Mouse (Mus musculus) liver, embryonic 14.5 days (tissue): ENCODE results near the gene A4gnt. TPM values are rescaled to one million over a fixed set of nuclear protein-coding genes. Genes with fewer than 3 reads are reported as not detected.

ENCODE experiments used
- ATAC-seq: fragments of 200-750 bp; cut with Nextera tagmentation; 2 replicates; pipeline ENCODE4 v1.8.0; 2017; ENCODE audit warnings: moderate number of reproducible peaks, mild to moderate bottlenecking, moderate library complexity; ENCODE audit not compliant: insufficient read depth
- DNase-seq, 3 experiments: peaks; one replicate each; pipeline ENCODE4 v3.0.0-alpha.2; 2012 to 2013; ENCODE audit warnings: low read depth in 3 of 3, low spot score in 3 of 3
- H3K27ac ChIP-seq: fragments of 300-500 bp; sonication (generic); 2 replicates; pipeline ENCODE4 v1.5.1; 2014; ENCODE audit warnings: moderate library complexity, mild to moderate bottlenecking, control low read depth, inconsistent platforms
- H3K27me3 ChIP-seq: fragments of 300-500 bp; sonication (generic); 2 replicates; pipeline ENCODE4 v1.6.1; 2014; ENCODE audit warnings: mild to moderate bottlenecking, low read length, moderate library complexity; ENCODE audit not compliant: control insufficient read depth, insufficient read depth
- H3K36me3 ChIP-seq: fragments of 300-500 bp; sonication (generic); replicated peaks from 2 replicates; pipeline ENCODE4 v1.6.1; 2014; ENCODE audit warnings: low read depth; ENCODE audit not compliant: control insufficient read depth, insufficient read depth
- H3K4me1 ChIP-seq, 2 experiments: fragments of 200-500 bp in 1 of 2; fragments of 300-500 bp in 1 of 2; sonication (generic) in 1 of 2; replicated peaks; 2 replicates each; pipeline ENCODE4 v1.6.1; 2012 to 2014; ENCODE audit warnings: antibody characterized with exemption in 1 of 2, inconsistent platforms in 1 of 2, low read length in 1 of 2; ENCODE audit not compliant: control insufficient read depth in 2 of 2, insufficient read depth in 2 of 2
- H3K4me2 ChIP-seq: fragments of 300-500 bp; sonication (generic); 2 replicates; pipeline ENCODE4 v1.6.1; 2014; ENCODE audit warnings: low read depth, mild to moderate bottlenecking, control low read depth, moderate library complexity
- H3K4me3 ChIP-seq, 2 experiments: fragments of 200-500 bp in 1 of 2; fragments of 300-500 bp in 1 of 2; sonication (generic) in 1 of 2; 2 replicates each; pipeline ENCODE4 v1.5.1; 2012 to 2014; ENCODE audit warnings: low read depth in 2 of 2, low read length in 2 of 2, mild to moderate bottlenecking in 2 of 2, control low read depth in 1 of 2, inconsistent platforms in 1 of 2, moderate library complexity in 1 of 2; ENCODE audit not compliant: insufficient read depth in 1 of 2
- H3K9ac ChIP-seq: fragments of 300-500 bp; sonication (generic); replicated peaks from 2 replicates; pipeline ENCODE4 v1.6.1; 2014; ENCODE audit warnings: mild to moderate bottlenecking, control low read depth, moderate library complexity
- H3K9me3 ChIP-seq: fragments of 300-500 bp; sonication (generic); 2 replicates; pipeline ENCODE4 v1.6.1; 2016; ENCODE audit warnings: low read length, mixed read lengths; ENCODE audit not compliant: control insufficient read depth
- CTCF ChIP-seq: IDR thresholded peaks from 2 replicates; pipeline ENCODE4 v1.5.1; 2016; ENCODE audit warnings: antibody characterized with exemption, low read depth, control low read depth
- EP300 ChIP-seq: IDR thresholded peaks from 2 replicates; pipeline ENCODE4 v1.6.1; 2016; ENCODE audit warnings: antibody characterized with exemption, low read depth
- WGBS: fragments of 180-500 bp; shearing (Covaris S2); extraction: QIAGEN DNeasy Blood & Tissue Kit; methylation state at CpG from one replicate; pipeline ENCODE4 v1.1.7; 2014; ENCODE audit not compliant: insufficient replicate concordance; 5-methylcytosine and 5-hydroxymethylcytosine counted together
- polyA plus RNA-seq, 2 experiments: library from polyadenylated mRNA; depleted of rRNA in 1 of 2; stranded (reverse) in 1 of 2; unstranded in 1 of 2; fragments of >200 nt; fragmentation: Nextera tagmentation in 1 of 2; extraction: Ambion mirVana in 1 of 2; gene quantifications; 2 replicates each; pipeline versions ENCODE4 v1.2.1 to v1.2.3; 2012 to 2014

The A4gnt gene
- polyA plus RNA-seq, 2 experiments, result not detected

DNA sequence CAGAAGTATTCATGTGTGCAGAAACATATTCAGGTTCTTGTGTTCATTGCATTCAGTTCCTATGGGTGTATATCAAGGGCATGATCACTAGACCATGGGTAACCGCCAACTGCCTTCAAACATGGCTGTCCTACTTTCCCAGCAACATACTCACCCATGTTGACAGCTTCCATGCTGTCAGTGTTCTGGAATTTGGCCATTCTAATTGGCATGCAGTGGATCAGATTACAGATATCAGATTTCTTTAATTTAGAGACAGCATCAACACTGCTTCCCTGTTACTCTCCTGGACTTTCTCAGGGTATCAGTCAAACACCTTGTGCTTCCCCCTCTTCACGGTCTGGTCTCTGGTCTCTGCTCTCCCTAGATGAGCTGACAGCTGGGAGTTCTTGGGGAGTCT, 8.7 kb upstream of the A4gnt start:
- ATAC-seq (no peak), DNase-seq (no peak)
- no peaks in the 10 kb centered on the region for H3K27me3 ChIP-seq
- WGBS, result 61% methylated on average over 2 of the region's 2 CpGs
- TF ChIP-seq EP300 (no peak), CTCF (no peak)
- no peak overlapping the region for H3K4me3 ChIP-seq
- no peak overlapping the region for H3K4me2 ChIP-seq
- no peak overlapping the region for H3K27ac ChIP-seq
- H3K4me1 ChIP-seq, result no peaks in the 10 kb centered on the region
- no peaks in the 10 kb centered on the region for H3K36me3 ChIP-seq
- no peak overlapping the region for H3K9ac ChIP-seq
- no peaks in the 10 kb centered on the region for H3K9me3 ChIP-seq

DNA sequence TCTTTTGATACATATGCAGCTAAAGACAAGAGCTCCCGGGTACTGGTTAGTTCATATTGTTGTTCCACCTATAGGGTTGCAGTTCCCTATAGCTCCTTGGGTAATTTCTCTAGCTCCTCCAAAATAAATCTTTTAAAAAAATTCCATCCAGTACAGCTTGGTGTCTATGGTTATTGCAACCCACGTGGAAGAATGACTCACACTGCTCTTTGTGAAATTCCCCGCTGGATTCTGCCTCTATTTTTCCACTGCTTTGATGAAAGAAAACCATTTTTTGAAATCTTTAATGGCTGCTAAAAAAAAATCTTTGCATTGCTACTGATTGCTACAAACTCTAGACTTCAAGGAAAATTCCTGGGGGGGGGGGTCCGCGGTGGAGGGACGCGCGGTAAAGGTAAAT, 7.4 kb downstream of the A4gnt start:
- ATAC-seq (no peak), DNase-seq (no peak)
- no peak overlapping the region for H3K4me3 ChIP-seq
- H3K36me3 ChIP-seq, result no peaks in the 10 kb centered on the region
- H3K9ac ChIP-seq, result no peak overlapping the region
- TF ChIP-seq CTCF, result no peak
- no peak for TF ChIP-seq EP300
- 78% methylated on average over 7 of the region's 8 CpGs for WGBS
- no peaks in the 10 kb centered on the region for H3K9me3 ChIP-seq
- H3K4me1 ChIP-seq, result no peaks in the 10 kb centered on the region
- no peaks in the 10 kb centered on the region for H3K27me3 ChIP-seq
- H3K4me2 ChIP-seq, result no peak overlapping the region
- H3K27ac ChIP-seq, result no peak overlapping the region

DNA sequence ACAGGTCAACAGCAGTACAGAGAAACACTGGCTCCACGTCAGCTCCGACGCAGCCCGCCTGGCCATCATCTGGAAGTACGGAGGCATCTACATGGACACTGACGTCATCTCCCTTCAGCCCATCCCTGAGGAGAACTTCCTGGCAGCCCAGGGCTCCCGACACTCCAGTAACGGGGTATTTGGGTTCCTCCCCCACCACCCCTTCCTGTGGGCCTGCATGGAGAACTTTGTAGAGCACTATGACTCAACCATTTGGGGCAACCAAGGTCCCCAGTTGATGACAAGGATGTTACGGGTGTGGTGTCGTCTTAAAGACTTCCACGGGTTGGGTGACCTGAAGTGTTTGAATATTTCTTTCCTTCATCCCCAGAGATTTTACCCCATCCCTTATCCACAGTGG, 7.9 kb downstream of the A4gnt start:
- TF ChIP-seq CTCF (no peak), EP300 (no peak)
- DNase-seq, result no peak
- Histone ChIP-seq H3K4me2 (no peak overlapping the region), H3K27ac (no peak overlapping the region), H3K9me3 (no peaks in the 10 kb centered on the region), H3K4me1 (no peaks in the 10 kb centered on the region), H3K9ac (no peak overlapping the region), H3K36me3 (no peaks in the 10 kb centered on the region), H3K4me3 (no peak overlapping the region), H3K27me3 (no peaks in the 10 kb centered on the region)
- no peak for ATAC-seq
- 72% methylated on average over 11 of the region's 11 CpGs for WGBS

DNA sequence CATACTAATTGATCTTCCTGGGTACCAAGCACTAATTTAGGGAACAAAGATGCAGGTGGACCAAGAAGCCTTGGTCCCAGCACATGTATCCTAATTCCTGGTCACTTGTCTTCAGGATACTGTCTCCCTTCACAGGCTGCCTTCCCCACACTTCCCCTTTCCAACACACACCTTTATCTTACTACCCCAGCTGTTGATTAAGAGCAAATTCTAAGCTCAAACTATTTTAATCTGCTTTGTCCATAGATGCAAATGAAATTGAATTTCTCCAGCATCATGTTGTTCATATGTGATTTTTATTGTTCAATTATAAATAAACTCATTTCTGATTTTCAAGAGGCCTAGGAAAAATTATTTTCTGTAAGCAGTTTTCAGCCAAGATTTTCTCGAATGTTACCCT, 9.7 kb downstream of the A4gnt start:
- H3K36me3 ChIP-seq, result no peaks in the 10 kb centered on the region
- no peak overlapping the region for H3K9ac ChIP-seq
- no peaks in the 10 kb centered on the region for H3K4me1 ChIP-seq
- no peak overlapping the region for H3K4me3 ChIP-seq
- DNase-seq (no peak), ATAC-seq (no peak)
- no peaks in the 10 kb centered on the region for H3K9me3 ChIP-seq
- TF ChIP-seq CTCF, result no peak
- no peak for TF ChIP-seq EP300
- 42% methylated on average over 1 of the region's 1 CpGs for WGBS
- H3K27me3 ChIP-seq, result no peaks in the 10 kb centered on the region
- no peak overlapping the region for H3K27ac ChIP-seq
- H3K4me2 ChIP-seq, result no peak overlapping the region

DNA sequence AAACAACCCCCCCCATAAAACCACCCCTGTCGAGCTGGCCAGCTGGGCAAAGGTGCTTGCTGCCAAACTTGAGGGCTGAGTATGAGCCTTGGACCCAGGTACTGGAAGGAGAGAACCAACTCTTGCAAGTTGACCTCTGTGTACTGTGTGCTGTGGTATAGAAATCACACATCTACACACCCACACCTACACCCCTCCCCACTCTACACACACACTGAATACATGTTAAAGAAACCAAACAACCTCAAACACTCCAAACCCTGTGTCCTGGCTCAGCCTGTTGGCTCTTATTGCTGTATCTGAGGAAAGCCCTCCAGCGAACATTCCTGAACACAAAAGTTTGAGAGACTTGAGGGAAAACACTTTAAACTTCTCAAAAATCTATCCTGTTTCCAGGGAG, 10.7 kb downstream of the A4gnt start:
- Histone ChIP-seq H3K4me1 (no peaks in the 10 kb centered on the region), H3K9ac (no peak overlapping the region), H3K36me3 (no peaks in the 10 kb centered on the region), H3K4me3 (no peak overlapping the region), H3K27me3 (no peaks in the 10 kb centered on the region), H3K27ac (no peak overlapping the region), H3K4me2 (no peak overlapping the region), H3K9me3 (no peaks in the 10 kb centered on the region)
- WGBS, result 35% methylated on average over 2 of the region's 2 CpGs
- TF ChIP-seq EP300, result no peak
- no peak for TF ChIP-seq CTCF
- DNase-seq (no peak), ATAC-seq (no peak)

DNA sequence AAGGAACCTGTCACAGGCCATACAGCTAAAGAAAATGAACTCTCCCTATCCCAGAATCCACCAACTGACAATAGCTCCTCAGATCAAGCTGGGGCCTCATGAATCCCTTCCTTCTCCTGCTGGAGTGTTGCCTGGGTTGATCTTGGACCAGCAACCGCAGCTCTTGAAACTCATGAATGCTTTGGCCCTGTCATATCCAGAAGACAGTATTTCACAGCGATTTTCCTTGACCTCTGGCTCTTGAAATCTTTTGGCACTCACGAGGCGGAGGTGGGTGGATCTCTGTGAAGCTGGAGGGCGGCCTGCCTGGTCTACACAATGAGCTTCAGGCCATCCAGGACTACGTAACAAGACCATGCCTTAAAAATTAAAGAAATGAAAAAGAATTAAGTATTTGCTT, 11.8 kb downstream of the A4gnt start:
- Histone ChIP-seq H3K4me1 (no peaks in the 10 kb centered on the region; a peak in 2 of 4 replicates), H3K9ac (no peak overlapping the region), H3K4me2 (no peak overlapping the region), H3K36me3 (no peaks in the 10 kb centered on the region), H3K4me3 (no peak overlapping the region), H3K27ac (no peak overlapping the region), H3K27me3 (no peaks in the 10 kb centered on the region), H3K9me3 (no peaks in the 10 kb centered on the region)
- WGBS, result 58% methylated on average over 6 of the region's 6 CpGs
- DNase-seq (no peak), ATAC-seq (no peak)
- TF ChIP-seq CTCF (no peak), EP300 (no peak)
